Mouse (Mus musculus) midbrain, embryonic 16.5 days (tissue): ENCODE data around the gene Ntmt1. TPM values are rescaled to one million over a fixed set of nuclear protein-coding genes. Genes with fewer than 3 reads are reported as not detected.

Source experiments
- ATAC-seq: fragments of 200-750 bp; cut with Nextera tagmentation; 2 replicates; pipeline ENCODE4 v1.8.0; 2017; ENCODE audit warnings: moderate TSS enrichment
- H3K27ac ChIP-seq: fragments of 300-500 bp; sonication (generic); 2 replicates; pipeline ENCODE4 v1.5.1; 2014; ENCODE audit warnings: mild to moderate bottlenecking, low read length, mixed read lengths
- H3K27me3 ChIP-seq: fragments of 300-500 bp; sonication (generic); 2 replicates; pipeline ENCODE4 v1.6.1; 2014; ENCODE audit warnings: low read depth, low read length, mixed read lengths; ENCODE audit not compliant: control insufficient read depth, insufficient read depth
- H3K36me3 ChIP-seq: fragments of 300-500 bp; sonication (generic); 2 replicates; pipeline ENCODE4 v1.6.1; 2014; ENCODE audit warnings: mild to moderate bottlenecking, low read length, moderate library complexity, mixed read lengths; ENCODE audit not compliant: control insufficient read depth, insufficient read depth
- H3K4me1 ChIP-seq: fragments of 300-500 bp; sonication (generic); 2 replicates; pipeline ENCODE4 v1.6.1; 2014; ENCODE audit warnings: mild to moderate bottlenecking, low read length, mixed read lengths; ENCODE audit not compliant: control insufficient read depth, insufficient read depth
- H3K4me2 ChIP-seq: fragments of 300-500 bp; sonication (generic); 2 replicates; pipeline ENCODE4 v1.6.1; 2014; ENCODE audit warnings: mild to moderate bottlenecking, low read length, mixed read lengths
- H3K4me3 ChIP-seq: fragments of 300-500 bp; sonication (generic); 2 replicates; pipeline ENCODE4 v1.5.1; 2014; ENCODE audit warnings: low read depth, mild to moderate bottlenecking, low read length, moderate library complexity, mixed read lengths
- H3K9ac ChIP-seq: fragments of 300-500 bp; sonication (generic); 2 replicates; pipeline ENCODE4 v1.6.1; 2014; ENCODE audit warnings: low read depth, low read length, mixed read lengths
- H3K9me3 ChIP-seq: fragments of 300-500 bp; sonication (generic); replicated peaks from 2 replicates; pipeline ENCODE4 v1.6.1; 2014; ENCODE audit warnings: mild to moderate bottlenecking, low read length, mixed read lengths; ENCODE audit not compliant: control insufficient read depth, poor library complexity, severe bottlenecking
- WGBS: fragments of 180-500 bp; shearing (Covaris S2); extraction: QIAGEN DNeasy Blood & Tissue Kit; methylation state at CpG from one replicate; pipeline ENCODE4 v1.1.7; 2014; 5-methylcytosine and 5-hydroxymethylcytosine counted together
- polyA plus RNA-seq: library from polyadenylated mRNA; unstranded; fragments of >200 nt; fragmentation: Nextera tagmentation; extraction: Ambion mirVana; gene quantifications from 2 replicates; pipeline ENCODE4 v1.2.1, GENCODE M21; 2015

The Ntmt1 gene
- polyA plus RNA-seq, 1 experiment from 2014 or later: 105 TPM

DNA sequence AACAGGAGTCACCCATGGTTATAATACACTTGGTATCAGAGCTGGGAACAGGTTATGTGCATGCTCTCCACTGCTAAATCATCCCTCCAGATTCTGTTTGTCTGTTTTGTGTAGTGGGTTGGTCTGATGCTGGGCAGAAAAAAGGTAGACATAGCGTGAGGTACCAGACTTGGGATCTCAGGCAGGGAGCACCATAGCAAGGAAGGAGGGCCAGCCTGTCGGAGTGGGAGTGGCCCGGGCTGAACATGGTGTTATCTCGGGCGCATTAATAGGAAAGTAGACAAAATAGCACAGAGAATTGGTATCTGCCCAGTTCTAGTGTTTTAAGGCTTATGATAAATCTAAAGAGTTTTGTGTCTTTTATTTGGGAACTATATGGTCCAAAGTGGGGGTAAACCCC, 39.1 kb upstream of the Ntmt1 start:
- WGBS: 80% methylated on average over 5 of the region's 5 CpGs
- H3K27me3 ChIP-seq: no peaks in the 10 kb centered on the region
- H3K36me3 ChIP-seq: no peaks in the 10 kb centered on the region
- peaks cover 21% of the 10 kb centered on the region for H3K4me1 ChIP-seq
- H3K27ac ChIP-seq: no peak overlapping the region
- no peak for ATAC-seq
- H3K9me3 ChIP-seq: 0 out of 2 replicates have a peak, but pooled peaks cover 3% of the 10 kb centered on the region
- H3K4me3 ChIP-seq: no peak overlapping the region
- no peak overlapping the region for H3K9ac ChIP-seq
- H3K4me2 ChIP-seq: no peak overlapping the region

- Histone ChIP-seq H3K27me3 (no peaks in the 10 kb centered on the region), H3K36me3 (no peaks in the 10 kb centered on the region), H3K9ac (no peak overlapping the region), H3K4me2 (no peak overlapping the region), H3K4me3 (no peak overlapping the region), H3K4me1 (peaks cover 21% of the 10 kb centered on the region), H3K27ac (no peak overlapping the region), H3K9me3 (0 out of 2 replicates have a peak, but pooled peaks cover 3% of the 10 kb centered on the region)
- 65% methylated on average over 6 of the region's 6 CpGs for WGBS
- ATAC-seq: no peak
Measured at GRCm38 (mm10) chr2:30769187-30769586, 38.4 kb upstream of the Ntmt1 start.

DNA sequence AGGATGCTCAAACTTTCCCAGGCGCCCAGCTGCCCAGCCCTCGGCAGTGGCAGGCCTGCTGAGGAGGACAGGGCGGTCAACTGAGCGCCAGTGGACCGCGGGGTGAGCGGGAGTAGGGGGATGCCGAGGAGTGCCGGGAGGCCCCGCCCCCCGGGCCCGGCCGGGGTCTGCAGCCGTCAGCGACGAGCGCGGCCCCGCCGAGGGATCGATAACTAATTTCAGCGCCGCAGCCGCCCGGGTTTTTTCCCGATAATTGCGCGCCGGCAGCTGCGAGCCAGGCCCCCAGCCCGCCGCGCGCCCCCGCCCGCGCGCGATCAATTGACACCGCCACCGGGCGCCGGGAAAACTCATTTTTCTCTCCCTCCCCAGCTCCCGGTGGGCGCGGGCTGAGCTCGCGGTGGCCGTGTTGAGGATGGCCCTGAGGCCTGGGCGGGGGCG, 36.2 kb upstream of the Ntmt1 start:
- no peaks in the 10 kb centered on the region for H3K27me3 ChIP-seq
- no peaks in the 10 kb centered on the region for H3K36me3 ChIP-seq
- H3K9me3 ChIP-seq: no peaks in the 10 kb centered on the region
- H3K4me2 ChIP-seq: peak overlapping the region; percentile 90
- H3K4me3 ChIP-seq: peak overlapping the region; percentile 49
- ATAC-seq: peak; percentile 58
- peak overlapping the region; percentile 83 for H3K27ac ChIP-seq
- peak overlapping the region; percentile 77 for H3K9ac ChIP-seq
- peaks cover 21% of the 10 kb centered on the region for H3K4me1 ChIP-seq
- under 1% methylated on average over 49 of the region's 51 CpGs for WGBS

GRCm38 (mm10) chr2:30771806-30772460, 35.7 kb upstream of the Ntmt1 start:
- H3K27ac ChIP-seq: peak overlapping the region; percentile 83
- ATAC-seq: peak; percentile 61
- H3K27me3 ChIP-seq: no peaks in the 10 kb centered on the region
- no peaks in the 10 kb centered on the region for H3K9me3 ChIP-seq
- peak overlapping the region; percentile 49 for H3K4me3 ChIP-seq
- H3K9ac ChIP-seq: peak overlapping the region; percentile 77
- H3K36me3 ChIP-seq: no peaks in the 10 kb centered on the region
- peaks cover 21% of the 10 kb centered on the region for H3K4me1 ChIP-seq
- peak overlapping the region; percentile 90 for H3K4me2 ChIP-seq
- WGBS: 4% methylated on average over 19 of the region's 19 CpGs

DNA sequence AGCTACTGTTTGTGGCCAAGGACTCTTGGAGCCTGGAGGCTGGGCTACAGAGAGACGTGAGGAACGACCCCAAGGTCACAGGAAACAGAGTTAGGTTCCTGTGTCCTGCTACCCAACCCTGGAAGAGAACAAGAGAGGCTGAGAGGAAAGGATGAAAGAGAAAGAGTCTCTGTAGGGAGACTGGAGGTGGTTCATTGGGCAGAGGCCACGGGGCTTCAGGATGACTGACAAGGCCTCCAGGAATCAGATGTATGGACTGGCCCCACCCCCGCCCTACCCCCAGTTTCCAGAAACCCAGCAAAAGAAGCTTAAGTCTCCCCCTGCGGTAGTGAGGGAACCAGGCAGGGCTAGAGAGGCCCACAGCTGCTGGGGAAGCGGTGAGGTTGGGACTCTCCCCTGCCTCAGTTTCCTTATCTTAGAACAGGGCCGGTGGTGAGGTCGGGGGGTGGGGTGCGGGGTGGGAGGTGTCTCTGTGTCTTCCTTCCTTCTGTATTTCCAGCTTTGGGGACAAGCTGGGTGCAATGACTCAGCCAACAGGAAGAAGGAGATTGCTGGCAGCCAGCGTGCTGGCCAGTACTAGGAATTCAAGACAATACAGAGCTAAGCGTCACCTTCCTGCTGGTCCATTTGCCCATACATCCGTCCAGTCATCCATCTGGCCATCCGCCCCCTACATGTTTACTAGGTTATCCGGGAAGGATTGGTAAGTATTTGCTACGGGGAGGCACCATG, 34.9 kb upstream of the Ntmt1 start:
- Histone ChIP-seq H3K27me3 (no peaks in the 10 kb centered on the region), H3K4me2 (no peak overlapping the region), H3K36me3 (no peaks in the 10 kb centered on the region), H3K9me3 (no peaks in the 10 kb centered on the region), H3K4me1 (peaks cover 18% of the 10 kb centered on the region), H3K4me3 (no peak overlapping the region), H3K9ac (no peak overlapping the region), H3K27ac (no peak overlapping the region)
- no peak for ATAC-seq
- WGBS: 39% methylated on average over 15 of the region's 15 CpGs

DNA sequence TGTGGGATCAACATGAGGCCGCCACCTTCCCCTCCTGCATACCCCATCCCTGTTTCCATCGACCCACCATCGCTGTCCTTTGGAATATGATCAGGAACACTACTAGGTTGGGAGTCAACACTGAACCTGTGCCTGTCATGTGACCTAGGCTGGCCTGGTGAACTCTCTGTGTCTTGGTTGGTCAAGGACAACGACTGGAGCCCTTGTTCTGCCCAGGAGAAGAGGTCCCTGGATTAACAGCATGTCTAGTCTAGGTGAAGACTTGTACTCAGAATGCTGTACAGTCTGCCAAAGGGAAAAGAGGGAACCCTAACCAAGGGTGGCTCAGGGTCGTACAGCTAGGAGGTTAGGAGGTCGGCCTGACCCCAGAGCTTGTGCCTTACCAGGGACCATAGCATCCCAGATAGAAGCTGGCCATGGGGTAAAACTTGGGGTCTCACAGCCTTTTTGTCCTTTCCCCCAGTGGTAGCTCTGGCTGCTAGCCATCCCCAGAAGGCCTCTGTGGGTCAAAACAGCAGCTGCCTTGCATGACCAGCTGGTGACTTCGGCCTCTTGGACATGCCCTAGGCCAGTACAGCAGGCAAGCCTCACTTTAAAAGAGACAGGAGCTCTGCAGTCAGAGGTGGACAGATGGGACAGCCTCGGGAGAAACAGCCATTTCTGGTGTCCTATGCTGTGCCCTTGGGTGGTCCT, 34.2 kb upstream of the Ntmt1 start:
- no peaks in the 10 kb centered on the region for H3K27me3 ChIP-seq
- H3K4me2 ChIP-seq: no peak overlapping the region
- WGBS: 75% methylated on average over 8 of the region's 8 CpGs
- H3K27ac ChIP-seq: no peak overlapping the region
- H3K9me3 ChIP-seq: no peaks in the 10 kb centered on the region
- ATAC-seq: no peak
- H3K4me1 ChIP-seq: peaks cover 18% of the 10 kb centered on the region
- no peak overlapping the region for H3K4me3 ChIP-seq
- no peaks in the 10 kb centered on the region for H3K36me3 ChIP-seq
- H3K9ac ChIP-seq: no peak overlapping the region

- WGBS: 56% methylated on average over 3 of the region's 3 CpGs
- Histone ChIP-seq H3K4me3 (no peak overlapping the region), H3K27me3 (no peaks in the 10 kb centered on the region), H3K4me2 (no peak overlapping the region), H3K9me3 (no peaks in the 10 kb centered on the region), H3K9ac (no peak overlapping the region), H3K4me1 (peaks cover 18% of the 10 kb centered on the region), H3K27ac (no peak overlapping the region), H3K36me3 (no peaks in the 10 kb centered on the region)
- ATAC-seq: no peak
Measured at GRCm38 (mm10) chr2:30775955-30776354, 31.7 kb upstream of the Ntmt1 start.

DNA sequence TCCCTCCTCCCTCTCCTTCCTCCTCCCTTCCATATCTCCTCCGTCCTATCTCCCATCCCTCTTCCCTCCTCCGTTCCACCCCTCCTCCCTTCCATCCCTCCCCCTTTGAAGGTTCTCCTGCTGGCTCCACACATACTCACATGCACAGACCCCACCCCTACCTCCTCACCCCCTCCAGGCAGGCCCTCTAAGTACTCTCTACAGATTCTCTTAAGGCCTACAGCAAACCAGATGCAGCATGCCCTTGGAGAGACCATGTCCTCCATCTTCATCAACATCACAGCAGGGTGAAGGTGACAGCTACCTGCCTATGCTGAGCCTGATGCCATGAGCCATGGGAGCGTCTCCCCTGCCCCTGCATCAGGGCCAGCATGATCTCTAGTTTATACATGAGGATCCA, 30.4 kb upstream of the Ntmt1 start:
- ATAC-seq: no peak
- 96% methylated on average over 3 of the region's 3 CpGs for WGBS

GRCm38 (mm10) chr2:30778235-30778634, 29.4 kb upstream of the Ntmt1 start:
- Histone ChIP-seq H3K9ac (no peak overlapping the region), H3K4me1 (peaks cover 3% of the 10 kb centered on the region; the same call in 1 of the 2 replicates), H3K9me3 (no peaks in the 10 kb centered on the region), H3K4me3 (no peak overlapping the region), H3K27me3 (no peaks in the 10 kb centered on the region), H3K36me3 (no peaks in the 10 kb centered on the region), H3K4me2 (no peak overlapping the region), H3K27ac (no peak overlapping the region)
- ATAC-seq: no peak
- 57% methylated on average over 4 of the region's 4 CpGs for WGBS

More for the DNA sequence above, 30.4 kb upstream of the Ntmt1 start:
- Histone ChIP-seq H3K4me2 (no peak overlapping the region), H3K4me3 (no peak overlapping the region), H3K36me3 (no peaks in the 10 kb centered on the region), H3K27me3 (no peaks in the 10 kb centered on the region), H3K4me1 (peaks cover 6% of the 10 kb centered on the region; the same call in 1 of the 2 replicates), H3K9ac (no peak overlapping the region), H3K9me3 (no peaks in the 10 kb centered on the region), H3K27ac (no peak overlapping the region)
